In the genomic region with DNA sequence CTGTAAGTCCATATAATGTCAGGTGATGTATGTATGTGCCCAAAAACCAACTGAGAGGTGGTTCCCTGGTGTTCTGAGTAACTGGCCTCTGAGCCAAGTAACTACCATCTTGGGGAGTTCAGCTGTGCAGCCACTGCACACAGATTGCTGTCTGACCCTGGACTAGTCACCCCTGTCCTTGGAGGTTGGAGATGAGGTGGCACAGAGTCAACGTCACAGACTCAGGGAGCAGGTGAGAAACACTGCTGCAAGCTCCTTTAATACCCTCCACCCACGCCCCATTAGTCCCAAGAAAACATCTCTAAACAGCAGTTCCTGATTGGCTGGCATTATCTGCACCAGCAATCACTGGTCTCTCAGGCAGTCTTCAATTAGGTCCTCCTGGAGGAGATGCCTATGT, we compare ENCODE assay signal across 45 mouse cellular contexts. TPM values are rescaled to one million over a fixed set of nuclear protein-coding genes. Genes with fewer than 3 reads are reported as not detected.
"Had no signal": no experiment of that assay in that cellular context is flagged by ENCODE, and none has a peak within 500 bp of the region (broad histone marks: within the 10 kb centered on the region; RNA-seq: fewer than 3 reads in every experiment).

No protein-coding gene starts in this region.

- H3K27ac ChIP-seq: heart, embryonic 13.5 days; heart, embryonic 15.5 days; hindbrain, embryonic 10.5 days; hindbrain, embryonic 12.5 days; hindbrain, embryonic 13.5 days; hindbrain, embryonic 14.5 days; hindbrain, embryonic 15.5 days; hindbrain, postnatal 0 days; intestine, embryonic 15.5 days; kidney, postnatal 0 days; layer of hippocampus, adult 2 months; left cerebral cortex, adult 2 months had no signal

- DNase-seq: heart, postnatal 10 days; heart, postnatal 14 days; heart, postnatal 36 days; heart, postnatal 4 days; kidney, adult 11 months; kidney, adult 18-20 months; kidney, adult 2 months; kidney, adult 9 months; kidney, postnatal 10 days; kidney, postnatal 14 days; kidney, postnatal 25 days; kidney, postnatal 36 days; kidney, postnatal 4 days; layer of hippocampus, adult 9-11 months; layer of hippocampus, postnatal 36 days had no signal

- H3K9me3 ChIP-seq: heart, embryonic 15.5 days; intestine, embryonic 15.5 days had no signal

- H3K36me3 ChIP-seq: heart, embryonic 12.5 days; heart, embryonic 13.5 days; heart, embryonic 15.5 days; hindbrain, embryonic 10.5 days; hindbrain, embryonic 12.5 days; hindbrain, embryonic 13.5 days; hindbrain, embryonic 15.5 days; intestine, embryonic 15.5 days had no signal

- H3K27me3 ChIP-seq: hindbrain, embryonic 15.5 days; intestine, embryonic 15.5 days had no signal

- H3K4me2 ChIP-seq: heart, embryonic 11.5 days; heart, embryonic 12.5 days; heart, embryonic 13.5 days; heart, embryonic 15.5 days; hindbrain, embryonic 12.5 days; hindbrain, embryonic 13.5 days; hindbrain, embryonic 14.5 days; hindbrain, embryonic 15.5 days; intestine, embryonic 15.5 days had no signal

- H3K4me3 ChIP-seq: heart, embryonic 12.5 days; heart, embryonic 13.5 days; heart, embryonic 15.5 days; hindbrain, embryonic 10.5 days; hindbrain, embryonic 12.5 days; hindbrain, embryonic 13.5 days; hindbrain, embryonic 15.5 days; intestine, embryonic 15.5 days; layer of hippocampus, adult 2 months; left cerebral cortex, adult 2 months had no signal

- H3K4me1 ChIP-seq: heart, embryonic 12.5 days; heart, embryonic 13.5 days; heart, embryonic 15.5 days; hindbrain, embryonic 10.5 days; hindbrain, embryonic 12.5 days; hindbrain, embryonic 13.5 days; hindbrain, embryonic 15.5 days; intestine, embryonic 15.5 days had no signal

- ATAC-seq: hindbrain, embryonic 16.5 days; hindbrain, postnatal 0 days; inflammation-experienced regulatory T-cells, adult 6 months; intestine, embryonic 15.5 days; intestine, embryonic 16.5 days; intestine, postnatal 0 days had no signal

- H3K9ac ChIP-seq: heart, embryonic 12.5 days; heart, embryonic 13.5 days; heart, embryonic 15.5 days; hindbrain, embryonic 12.5 days; hindbrain, embryonic 13.5 days; hindbrain, embryonic 14.5 days; hindbrain, embryonic 15.5 days; intestine, embryonic 15.5 days had no signal

RNA-seq across cellular contexts. Expression of a gene that starts 21.2 kb away (rescaled TPM):
- polyA plus RNA-seq: inflammation-experienced regulatory T-cells, adult 6 months had no signal

RNA-seq across cellular contexts. Expression of a gene that starts 23.2 kb away (rescaled TPM):
- total RNA-seq: heart, postnatal 10 days; heart, postnatal 14 days; heart, postnatal 25 days; heart, postnatal 36 days; heart, postnatal 4 days; hematopoietic stem cell, adult 5-6 weeks; layer of hippocampus, postnatal 10 days; layer of hippocampus, postnatal 14 days; left cerebral cortex, adult 2 months; left cerebral cortex, adult 8-10 months had no signal
- polyA plus RNA-seq: heart, embryonic 12.5 days; heart, embryonic 13.5 days; heart, embryonic 14.5 days; heart, embryonic 15.5 days; heart, embryonic 16.5 days; heart, postnatal 0 days; hindbrain, embryonic 14.5 days; inflammation-experienced regulatory T-cells, adult 6 months; intestine, embryonic 14.5 days; intestine, embryonic 15.5 days; intestine, embryonic 16.5 days; intestine, postnatal 0 days; kidney, adult 2 months; kidney, embryonic 14.5 days; kidney, embryonic 16.5 days; kidney, postnatal 0 days; large intestine, adult 2 months had no signal
